Mouse (Mus musculus): Measurements from ENCODE around the gene Adamts4. TPM values are rescaled to one million over a fixed set of nuclear protein-coding genes. Genes with fewer than 3 reads are reported as not detected.

The Adamts4 gene
- total RNA-seq, 2 experiments from 2014 or later, result 11.1 to 17.0 TPM

DNA sequence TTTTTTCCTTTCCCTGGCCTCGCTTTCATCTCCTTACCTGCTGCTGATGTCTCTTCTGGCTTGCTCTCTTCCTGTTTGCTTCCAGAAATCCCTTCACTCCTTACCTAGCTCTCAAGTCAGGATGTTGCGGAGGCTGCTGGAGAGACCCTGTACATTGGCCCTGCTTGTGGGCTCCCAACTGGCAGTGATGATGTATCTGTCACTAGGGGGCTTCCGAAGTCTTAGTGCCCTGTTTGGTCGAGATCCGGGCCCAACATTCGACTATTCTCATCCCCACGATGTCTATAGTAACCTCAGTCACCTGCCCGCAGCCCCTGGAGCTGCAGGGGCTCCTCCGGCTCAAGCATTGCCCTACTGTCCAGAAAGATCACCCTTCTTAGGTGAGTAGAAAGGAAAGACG is 21.4 kb downstream of the Adamts4 start:
- intact Hi-C loops (cut with DNase I), result no loop called here
- DNase-seq (ENCODE audit: low spot score in 2 of 2), result no peak

DNA sequence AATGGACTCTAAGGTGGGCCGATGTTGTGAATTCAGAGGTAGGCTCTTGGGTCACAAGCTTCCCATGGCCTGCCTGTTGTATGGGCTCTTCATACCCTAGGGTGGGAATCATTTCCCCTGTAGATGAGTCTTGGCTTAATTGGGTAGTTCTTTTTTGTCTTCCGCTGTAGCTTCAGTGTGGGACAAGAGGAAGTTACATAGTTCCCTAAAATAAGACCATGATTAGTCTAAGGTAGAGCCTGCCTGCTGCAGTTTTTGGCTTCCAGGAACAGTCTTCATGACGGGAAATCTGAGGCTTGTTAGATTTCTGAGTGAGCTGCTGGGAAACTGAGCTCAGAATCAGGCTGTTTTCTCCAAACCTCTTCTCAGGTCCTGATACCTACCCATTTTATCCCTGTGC is 21.9 kb downstream of the Adamts4 start:
- no peak for DNase-seq (ENCODE audit: low spot score in 2 of 2)
- intact Hi-C loops (cut with DNase I), result no loop called here

DNA sequence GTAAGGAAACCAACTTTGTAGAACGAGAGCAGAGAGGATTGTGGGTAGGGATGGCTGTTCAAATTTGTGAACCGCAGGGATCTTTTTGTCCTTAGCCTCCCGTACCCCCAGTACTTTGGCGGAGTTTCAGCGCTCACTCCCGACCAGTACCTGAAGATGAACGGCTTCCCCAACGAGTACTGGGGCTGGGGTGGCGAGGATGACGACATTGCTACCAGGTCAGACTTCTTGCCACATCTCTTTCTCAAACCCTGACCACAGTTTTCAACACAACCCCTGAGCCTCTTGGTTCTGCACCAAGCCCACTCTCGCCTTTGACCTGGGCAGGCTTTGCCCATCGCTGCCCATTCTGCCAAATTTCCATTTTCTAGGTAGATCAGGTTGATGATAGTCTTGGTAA is 23.9 kb downstream of the Adamts4 start:
- intact Hi-C loops (cut with DNase I), result no loop called here
- no peak for DNase-seq (ENCODE audit: low spot score in 2 of 2)

DNA sequence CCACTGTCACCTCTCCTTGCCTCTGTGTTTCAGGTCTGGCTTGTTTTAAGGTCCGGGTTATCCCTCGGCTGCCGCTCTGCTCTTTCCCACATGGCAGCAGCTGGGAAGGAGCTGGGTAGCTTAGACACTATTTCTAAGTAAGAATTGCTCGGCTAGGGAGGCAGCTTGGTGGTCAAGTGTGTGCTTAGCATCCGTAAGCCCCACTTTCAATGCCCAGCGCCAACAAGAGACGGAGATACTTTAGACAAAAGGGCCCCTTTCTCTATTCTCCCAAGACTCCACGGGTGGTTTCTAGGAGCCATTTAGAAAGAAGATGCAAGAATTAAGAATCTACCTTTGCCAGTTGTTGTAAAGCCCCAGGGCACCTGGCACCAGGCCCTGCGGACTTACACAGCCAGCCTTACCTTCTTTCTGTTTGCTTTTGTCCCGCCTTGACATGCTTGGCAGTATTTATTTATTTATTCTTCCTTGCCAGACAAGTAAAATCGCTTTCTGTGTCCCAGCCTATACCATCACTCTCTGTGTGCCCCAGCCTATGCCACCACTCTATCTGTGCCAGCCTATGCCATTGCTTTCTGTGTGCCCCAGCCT is 25.0 kb downstream of the Adamts4 start:
- intact Hi-C loops (cut with DNase I), result no loop called here
- no peak for DNase-seq (ENCODE audit: low spot score in 2 of 2)

DNA sequence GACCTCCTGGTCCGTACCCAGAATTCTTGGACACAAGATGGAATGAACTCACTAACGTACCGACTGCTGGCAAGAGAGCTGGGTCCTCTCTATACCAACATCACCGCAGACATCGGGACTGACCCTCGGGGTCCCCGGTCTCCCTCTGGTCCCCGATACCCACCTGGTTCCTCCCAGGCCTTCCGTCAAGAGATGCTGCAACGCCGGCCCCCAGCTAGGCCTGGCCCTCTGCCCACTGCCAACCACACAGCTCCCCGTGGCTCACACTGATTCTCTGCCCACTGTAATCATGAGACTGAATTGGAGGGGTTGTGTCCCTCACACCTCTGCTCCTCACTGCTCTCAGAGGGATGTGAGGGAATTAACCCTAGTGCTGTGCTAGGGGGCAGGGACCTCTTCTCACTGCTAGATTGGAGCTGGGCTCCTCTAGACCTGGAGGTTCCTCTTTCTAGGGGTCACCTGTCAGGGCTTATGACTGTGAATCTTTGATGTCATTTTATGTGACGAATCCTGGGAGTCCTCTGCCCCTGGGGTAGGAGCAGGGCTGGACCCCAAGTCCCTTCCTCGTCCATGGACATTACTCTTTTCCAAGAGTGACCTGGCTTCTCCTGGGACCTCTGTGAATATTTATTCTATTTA is 26.0 kb downstream of the Adamts4 start:
- DNase-seq (ENCODE audit: low spot score in 2 of 2), result no peak
- intact Hi-C loops (cut with DNase I), result no loop called here

DNA sequence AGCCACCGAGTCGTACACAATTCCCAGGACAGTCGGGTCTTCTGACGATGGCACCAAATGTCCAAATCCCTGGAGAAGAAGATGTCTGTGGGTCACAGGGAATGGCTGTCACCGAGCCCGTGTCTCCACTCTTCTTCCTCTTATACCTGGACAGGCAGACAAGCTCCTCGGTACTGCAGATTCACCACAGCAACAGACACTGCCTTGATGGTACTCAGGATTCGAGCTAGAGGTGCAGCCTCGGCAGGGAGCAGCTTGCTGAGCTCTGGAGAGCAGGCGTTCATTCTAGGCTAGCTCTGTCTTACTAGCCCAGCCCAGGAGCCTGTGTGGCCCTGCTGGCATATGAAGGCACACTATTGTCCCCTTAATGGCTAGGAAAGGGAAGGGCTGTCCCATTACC is 27.5 kb downstream of the Adamts4 start:
- intact Hi-C loops (cut with DNase I), result no loop called here
- no peak for DNase-seq (ENCODE audit: low spot score in 2 of 2)

DNA sequence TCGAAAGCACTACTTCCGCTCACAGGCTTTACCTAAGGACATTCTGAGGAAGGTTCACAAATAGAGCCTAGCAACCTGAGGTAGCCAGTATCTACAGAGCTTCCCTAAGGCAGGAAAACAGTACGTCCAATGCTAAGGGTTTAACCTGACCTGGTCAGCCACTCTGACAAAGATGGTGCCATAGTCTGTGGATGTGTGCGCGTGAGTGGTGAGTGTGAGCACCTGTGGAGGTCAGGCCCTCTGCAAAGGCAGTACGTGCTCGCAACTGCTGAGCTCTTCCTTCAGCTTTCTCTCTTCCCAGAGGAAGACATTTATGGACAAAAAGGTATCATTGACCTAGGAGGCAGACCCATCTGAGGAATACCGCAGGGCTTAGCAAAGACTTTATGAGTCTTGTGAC is 28.2 kb downstream of the Adamts4 start:
- intact Hi-C loops (cut with DNase I), result no loop called here
- no peak for DNase-seq (ENCODE audit: low spot score in 2 of 2)

DNA sequence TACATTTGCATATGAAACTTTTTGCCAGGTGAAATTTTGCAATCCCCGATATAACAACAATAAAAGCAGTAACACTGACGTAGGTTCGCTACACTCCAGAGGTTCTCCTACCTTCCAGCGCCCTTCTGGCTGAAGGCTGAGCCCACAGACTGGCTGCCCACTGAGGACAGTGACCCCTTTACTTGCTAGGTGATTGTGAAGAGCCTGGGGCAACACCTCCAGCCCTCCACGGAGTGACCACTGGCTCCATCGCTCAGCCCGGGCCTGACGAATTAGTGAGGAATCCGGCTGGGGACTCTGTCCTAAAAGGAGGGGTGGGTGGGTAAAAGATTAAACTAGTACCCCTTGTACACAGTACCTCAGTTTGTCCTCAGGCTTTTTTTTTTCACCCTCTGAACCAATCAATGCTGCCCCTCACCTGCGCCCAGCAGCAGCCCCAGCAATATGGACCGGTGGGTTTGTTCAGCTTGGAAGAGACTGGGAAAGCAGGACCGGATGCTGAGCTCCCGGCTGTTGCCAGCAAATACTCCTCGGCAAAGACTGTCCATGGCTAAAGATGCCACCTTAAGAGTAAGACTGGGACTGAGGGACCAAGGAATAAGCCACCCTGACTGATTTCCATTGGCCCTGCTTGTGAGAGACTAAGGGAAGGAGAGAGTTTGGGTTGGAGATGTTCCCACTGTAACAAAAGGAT is 28.9 kb downstream of the Adamts4 start:
- no peak for DNase-seq (ENCODE audit: low spot score in 2 of 2)
- intact Hi-C loops (cut with DNase I), result no loop called here

DNA sequence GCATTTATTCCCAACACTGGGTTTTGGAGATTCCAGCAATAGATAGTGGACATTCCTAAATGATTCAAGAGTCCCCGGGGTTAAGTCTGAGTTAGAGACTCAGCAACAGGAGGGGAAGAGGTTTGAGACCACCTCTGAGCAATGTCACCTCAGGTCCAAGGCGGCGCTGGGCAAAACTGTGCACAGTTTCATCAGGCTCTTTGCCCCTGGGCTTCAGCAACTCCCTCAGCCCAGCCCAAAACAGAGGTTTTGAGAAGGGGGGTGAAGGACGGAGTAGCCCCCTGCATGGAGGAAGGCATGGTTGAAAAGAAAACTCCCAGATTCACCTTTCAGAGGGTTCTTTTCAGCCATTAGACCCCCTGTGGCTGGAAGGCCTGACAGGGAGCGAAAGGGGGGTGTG is 29.5 kb downstream of the Adamts4 start:
- intact Hi-C loops (cut with DNase I), result no loop called here
- DNase-seq (ENCODE audit: low spot score in 2 of 2), result no peak

DNA sequence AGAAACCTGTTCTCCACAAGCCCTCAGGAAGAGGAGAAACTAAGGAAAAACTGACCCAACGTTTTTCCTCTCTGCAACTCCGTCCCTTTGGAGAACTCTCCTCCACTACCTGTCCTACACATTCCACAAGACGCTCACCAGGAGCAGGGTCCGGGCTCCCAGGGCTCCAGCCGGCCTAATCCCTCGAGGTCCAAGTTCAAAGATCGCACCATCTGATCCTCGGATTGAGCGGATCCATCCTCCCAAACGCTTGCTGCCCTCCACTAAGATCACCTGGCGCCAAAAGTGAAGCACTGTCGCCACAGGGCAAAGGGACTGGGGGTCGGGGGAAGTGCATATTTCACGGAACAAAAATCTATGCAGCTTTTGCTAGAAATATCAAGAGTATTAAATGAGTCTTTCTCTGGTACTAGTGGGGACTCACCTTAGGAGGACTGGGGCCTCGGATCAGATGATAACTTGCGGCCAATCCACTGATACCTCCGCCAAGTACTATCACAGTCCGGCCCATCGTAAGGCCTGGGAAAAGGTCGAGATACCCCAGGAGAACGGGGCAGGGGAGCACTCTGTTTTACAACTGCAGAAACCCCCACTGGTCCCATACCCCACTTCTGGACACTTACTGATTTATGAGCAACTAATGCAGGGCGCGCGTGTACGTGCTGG is 30.2 kb downstream of the Adamts4 start:
- intact Hi-C loops (cut with DNase I), result no loop called here
- peak in 1 of 2 experiments; percentile 3 for DNase-seq (ENCODE audit: low spot score in 2 of 2)

DNA sequence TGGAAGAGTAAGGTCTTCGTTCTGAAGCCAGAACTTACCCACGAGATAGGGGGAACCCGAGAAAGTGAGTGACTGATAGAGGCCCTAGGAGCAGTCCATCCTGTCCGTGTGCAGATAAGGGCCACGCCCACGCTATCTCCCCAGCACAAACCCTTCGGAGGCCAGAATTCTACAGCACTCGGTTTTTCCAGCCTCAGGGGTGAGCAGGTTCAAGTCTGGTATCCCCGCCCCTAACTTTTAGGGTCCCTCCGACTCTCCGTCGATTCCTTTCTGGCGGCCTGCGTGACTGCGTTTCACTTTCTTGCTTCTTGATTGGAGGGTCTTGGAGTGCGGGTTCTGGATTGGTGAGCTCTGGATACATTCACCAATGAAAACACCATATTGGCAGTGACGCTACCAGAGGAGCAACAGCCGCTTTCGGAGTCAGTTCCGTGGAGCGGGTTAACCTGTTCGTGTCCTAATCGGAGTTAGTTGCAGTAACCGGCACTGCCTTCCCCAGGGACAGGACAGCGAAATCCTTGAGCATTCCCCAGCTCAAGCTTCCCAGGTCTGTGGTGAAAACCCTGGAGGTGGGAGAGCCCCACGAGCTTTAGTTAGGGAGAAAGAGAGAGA is 30.8 kb downstream of the Adamts4 start, which contains the start of gene Ppox:
TSS of gene Ppox (minus strand) at position 271 of the 612 bp plus-strand sequence.
- intact Hi-C loops (cut with DNase I), result no loop called here
- DNase-seq (ENCODE audit: low spot score in 2 of 2), result peak; percentile 94 to 98

DNA sequence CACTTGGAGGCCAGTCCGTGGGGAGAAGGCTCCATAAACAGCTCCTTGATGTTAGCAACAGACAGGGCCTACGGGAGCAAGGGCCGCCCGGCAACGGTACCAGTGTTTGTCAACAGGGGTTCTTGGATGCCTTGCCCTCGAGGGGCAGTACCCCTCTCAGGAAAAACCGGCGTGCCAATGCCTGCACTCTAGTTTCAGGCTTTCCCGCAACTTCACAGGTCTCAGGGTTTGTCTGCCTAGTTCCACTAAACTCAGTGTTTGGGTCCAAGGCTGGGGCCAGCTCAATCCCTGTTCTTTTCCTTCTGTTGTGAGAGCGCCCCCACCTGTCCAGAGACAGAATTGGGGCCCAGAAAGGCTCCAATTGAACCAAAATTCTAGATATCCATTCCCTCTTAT is 31.3 kb downstream of the Adamts4 start:
- intact Hi-C loops (cut with DNase I), result no loop called here
- DNase-seq (ENCODE audit: low spot score in 2 of 2), result peak; percentile 72 to 79

DNA sequence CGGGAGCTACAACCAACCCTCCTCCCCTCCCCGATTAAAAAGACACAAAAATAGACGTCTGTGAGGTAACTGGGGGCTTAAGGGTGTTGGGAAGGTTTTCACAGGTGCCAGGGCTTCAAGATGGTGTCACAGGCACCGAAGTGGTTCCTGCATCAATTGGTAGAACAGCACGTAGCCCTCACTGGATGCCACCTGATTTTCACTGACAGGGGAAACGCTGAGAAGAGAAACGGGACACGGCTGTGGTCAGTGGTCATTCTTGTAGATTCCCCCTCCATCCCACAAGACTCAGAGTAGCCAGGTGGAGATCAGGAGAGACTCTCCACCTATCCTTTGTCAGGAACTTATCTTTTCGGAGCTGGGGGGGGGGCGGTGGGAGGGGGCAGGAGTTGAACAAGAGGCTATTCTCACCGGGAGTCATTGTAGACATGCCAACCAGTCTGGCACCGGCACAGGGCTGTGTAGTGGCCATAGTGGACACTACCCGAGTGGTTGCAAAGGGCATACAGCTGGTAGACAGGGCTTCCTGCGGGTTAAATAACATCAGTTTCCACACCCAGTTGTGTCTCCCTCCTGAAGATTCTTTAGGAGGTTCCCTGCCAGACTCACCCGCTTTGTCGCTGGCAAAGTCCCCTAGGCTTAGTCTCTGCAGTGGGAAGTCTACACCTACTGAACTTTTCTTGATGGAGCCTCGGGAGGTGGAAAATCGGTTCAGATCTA is 32.0 kb downstream of the Adamts4 start:
- intact Hi-C loops (cut with DNase I), result no loop called here
- peak in 1 of 2 experiments; percentile 3 for DNase-seq (ENCODE audit: low spot score in 2 of 2)

DNA sequence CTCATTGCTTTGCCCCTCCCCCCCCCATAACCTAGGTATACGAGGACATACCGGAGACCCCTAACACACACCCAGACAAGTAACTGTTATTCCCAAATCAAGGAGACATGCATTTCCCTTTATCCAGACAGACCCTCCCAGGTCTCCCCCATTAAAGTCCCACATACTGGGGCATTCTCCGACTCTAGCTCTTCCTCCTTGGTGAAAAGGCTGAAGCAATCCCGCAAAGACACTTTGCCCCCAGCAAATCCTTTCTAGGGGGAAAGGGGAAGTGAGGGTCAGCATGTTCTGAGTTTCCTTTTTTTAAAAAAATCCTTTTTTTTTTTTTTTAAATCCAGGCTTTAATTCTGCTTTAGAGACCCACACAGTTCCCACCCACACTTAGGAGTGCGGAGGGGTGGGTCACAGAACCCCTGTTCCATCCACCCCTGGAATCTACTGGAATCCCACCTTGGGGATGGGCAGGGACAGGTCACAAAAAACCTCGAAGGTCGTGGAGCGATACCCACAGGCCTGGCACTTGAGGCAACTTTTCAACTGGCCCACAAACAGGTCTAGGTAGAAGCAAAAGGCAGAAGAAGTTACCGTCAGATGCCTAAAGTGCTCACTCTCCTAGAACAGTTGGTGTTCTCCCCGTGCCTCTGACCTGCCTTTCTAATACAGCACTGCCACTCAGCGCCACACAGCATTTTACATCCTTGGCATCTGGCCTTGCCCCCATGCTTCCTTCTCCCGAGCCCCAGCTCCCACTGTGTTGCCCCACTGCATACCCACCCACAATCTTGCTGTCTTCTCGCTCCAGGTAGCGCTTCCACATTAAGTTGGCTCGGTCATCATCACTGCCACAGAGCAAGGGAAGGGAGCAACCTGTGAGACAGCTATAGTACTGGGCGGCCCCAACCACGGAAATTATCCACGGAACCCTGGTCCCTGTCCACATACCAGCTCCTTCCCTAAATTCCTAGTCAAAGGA is 33.3 kb downstream of the Adamts4 start:
- DNase-seq (ENCODE audit: low spot score in 2 of 2), result peak in 1 of 2 experiments; percentile 8
- intact Hi-C loops (cut with DNase I), result no loop called here

DNA sequence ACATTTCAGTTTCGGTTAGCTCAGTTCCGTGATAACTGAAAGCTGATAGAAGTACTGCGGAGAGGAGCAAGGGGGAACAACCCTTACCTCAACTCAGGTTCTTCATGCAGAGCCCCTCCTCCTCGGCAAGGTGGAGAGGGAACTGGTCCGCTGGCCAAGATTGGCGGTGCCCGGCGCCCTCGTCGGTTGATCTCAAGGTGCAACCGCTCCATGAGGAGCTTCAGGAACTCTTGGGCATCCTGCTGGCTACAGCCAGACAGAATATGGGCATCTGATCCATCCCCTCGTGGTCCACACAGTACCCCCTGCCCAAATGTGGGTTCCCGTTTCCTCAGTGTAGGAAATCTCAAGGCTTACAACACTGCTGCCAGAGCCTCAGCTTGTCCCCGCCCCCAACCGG is 34.3 kb downstream of the Adamts4 start:
- intact Hi-C loops (cut with DNase I), result no loop called here
- DNase-seq (ENCODE audit: low spot score in 2 of 2), result no peak

DNA sequence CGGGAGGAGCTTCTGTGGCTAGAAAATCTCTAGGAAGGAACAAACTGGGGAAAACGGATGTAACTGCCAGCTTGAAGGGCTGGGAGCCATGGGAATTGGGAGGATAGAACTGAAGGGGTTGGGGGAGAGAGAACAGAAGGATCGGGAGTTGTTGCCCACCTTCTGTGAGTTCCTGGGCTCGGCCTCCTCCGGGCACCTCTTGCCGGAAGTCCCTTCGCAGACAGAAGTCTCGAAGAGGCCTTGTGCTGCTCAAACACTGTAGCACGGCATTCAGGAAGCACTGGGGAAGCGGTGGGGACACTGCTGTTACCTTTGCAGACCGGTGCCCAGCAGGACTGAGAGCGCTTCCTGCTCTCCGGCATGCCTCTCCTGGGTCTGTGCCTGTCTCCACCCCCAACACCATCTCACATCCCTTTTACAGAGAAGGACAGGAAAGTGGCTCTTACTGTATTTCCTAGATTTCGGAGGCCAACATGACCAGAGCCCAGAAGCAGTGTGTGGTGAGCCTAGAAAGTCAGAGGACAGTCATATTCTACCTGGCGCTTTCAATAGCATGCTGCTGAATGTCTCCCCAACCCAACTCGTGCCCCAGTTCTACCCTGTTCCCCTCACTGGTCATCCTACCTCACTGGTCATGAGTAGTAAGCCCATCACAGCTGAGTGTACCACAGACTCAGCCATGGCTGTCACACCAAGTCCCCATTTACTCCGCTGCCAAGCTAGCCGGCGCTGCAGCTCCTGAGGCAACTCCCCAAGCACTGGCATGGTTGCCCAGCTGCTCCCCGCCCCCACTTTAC is 35.1 kb downstream of the Adamts4 start:
- no peak for DNase-seq (ENCODE audit: low spot score in 2 of 2)
- intact Hi-C loops (cut with DNase I), result no loop called here

DNA sequence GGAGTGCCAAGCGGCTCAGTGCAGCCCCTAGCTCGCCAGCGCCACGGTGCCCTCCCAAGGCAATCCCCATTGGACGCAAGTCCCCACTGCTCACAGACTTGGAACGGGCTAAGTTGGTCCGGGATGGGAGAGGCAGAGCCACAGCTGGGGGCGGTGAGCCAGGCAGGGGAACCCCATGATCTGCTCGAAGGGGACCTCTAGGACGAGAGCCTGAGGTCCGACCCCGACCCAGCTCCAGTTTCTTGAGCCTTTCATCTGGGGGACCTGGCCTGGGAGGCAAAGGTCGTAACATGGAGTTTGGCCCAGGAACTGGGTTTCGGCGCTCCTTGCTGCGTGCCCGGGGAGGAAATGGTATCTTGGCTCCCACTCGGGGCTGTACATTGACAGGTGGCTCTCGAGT is 36.3 kb downstream of the Adamts4 start:
- intact Hi-C loops (cut with DNase I), result no loop called here
- no peak for DNase-seq (ENCODE audit: low spot score in 2 of 2)

Measured in left cerebral cortex, postnatal 14 days (tissue).